Mouse (Mus musculus): Measurements from ENCODE around the gene Kras.

Kras gene

DNA sequence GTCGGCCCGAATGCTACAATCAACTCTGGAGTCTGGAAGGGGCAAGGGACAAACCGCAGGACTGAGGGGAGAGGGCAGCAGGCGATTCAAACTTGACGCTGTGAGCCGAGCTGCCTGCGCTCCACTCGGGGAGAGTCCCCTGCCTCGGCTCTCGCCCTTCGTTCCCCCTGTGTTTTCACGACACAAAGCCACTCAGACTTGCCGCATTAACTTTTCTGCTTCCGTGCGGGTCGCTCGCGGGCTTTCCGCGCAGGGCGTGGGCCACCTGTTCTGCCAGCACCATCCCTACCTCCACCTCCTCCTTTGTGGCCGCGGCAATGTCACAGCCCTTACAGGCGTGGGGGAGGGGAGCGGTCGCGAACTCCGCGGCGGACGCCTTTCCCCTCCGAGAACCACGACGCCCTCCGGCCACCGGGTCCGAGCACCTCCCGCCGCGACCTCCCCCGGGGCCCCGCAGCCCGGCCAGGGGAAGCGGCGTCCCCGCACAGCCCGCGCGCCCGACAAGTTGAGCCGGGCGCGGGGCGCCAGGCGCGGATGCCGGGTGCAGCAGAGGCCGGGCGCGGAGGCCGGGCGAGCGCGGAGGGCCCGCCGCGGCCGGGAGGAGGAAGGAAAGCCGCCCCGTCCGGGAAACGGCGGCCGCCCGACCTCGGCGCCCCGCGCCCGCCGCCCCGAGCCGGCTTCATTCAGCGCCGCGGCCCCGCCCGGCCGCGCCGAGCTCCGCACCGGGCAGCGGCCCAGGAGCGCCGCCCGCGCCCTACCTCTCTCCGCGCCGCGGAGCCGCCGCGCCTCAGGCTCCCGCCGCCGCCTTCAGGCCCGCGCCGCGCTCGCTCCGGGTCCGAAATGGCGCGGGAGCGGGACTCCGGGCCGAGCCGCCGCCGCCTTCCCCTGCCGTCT, 501 bp downstream of the Kras start:
- peak; percentile 53 for DNase-seq

DNA sequence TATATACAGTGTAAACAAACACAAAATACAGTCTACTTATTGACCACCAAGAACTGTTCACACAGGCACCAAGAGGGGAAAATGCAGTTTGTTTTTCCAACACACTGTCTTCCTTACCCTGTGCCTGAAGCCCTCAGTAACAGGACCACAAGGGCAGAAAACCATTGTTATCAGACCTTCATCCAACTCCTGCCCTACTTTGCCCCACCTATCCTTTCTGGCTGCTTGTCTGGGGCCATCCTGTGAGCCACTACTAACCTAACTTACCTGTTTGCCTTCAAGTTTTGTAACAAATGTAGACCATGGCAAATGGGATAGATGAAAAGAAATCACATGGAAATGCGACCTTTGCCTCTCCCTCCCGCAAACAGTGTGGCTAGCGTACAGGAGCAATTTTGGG, 2.2 kb downstream of the Kras start:
- no peak for DNase-seq

DNA sequence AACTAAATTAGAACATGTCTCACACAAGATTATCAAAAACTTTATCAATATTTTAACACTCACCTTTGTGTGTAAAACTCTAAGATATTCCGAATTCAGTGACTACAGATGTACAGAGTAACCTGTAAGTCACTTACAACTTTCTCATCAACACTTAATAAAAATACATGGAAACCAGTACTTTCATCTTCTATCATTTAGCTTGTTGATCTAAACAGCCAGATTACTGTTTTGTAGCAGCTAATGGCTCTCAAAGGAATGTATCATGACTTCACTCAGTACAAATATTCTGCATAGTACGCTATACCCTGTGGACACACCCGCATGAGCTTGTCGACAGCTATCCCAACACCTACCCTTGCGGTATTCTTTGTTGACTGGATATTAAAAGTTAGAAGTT, 3.2 kb downstream of the Kras start:
- no peak for DNase-seq

DNA sequence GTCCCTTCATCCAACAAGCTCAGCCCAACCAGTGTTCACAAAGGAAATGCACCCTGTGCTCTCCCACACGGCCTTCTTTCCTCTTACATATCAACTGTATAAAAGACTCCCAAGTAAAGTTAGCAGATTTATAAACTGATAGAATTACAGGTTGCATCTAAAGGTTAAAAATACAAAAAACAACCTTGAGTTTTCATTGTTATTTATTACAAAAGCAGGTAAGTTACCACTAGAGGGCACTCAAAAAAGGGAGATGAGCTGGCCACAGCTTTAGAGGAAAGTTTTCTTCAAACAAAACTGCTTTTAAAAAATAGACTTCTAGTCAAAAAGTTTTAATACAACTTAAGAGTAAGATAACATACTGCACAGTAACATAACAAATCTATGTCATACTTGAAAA, 7.5 kb downstream of the Kras start:
- peak; percentile 38 for DNase-seq

DNA sequence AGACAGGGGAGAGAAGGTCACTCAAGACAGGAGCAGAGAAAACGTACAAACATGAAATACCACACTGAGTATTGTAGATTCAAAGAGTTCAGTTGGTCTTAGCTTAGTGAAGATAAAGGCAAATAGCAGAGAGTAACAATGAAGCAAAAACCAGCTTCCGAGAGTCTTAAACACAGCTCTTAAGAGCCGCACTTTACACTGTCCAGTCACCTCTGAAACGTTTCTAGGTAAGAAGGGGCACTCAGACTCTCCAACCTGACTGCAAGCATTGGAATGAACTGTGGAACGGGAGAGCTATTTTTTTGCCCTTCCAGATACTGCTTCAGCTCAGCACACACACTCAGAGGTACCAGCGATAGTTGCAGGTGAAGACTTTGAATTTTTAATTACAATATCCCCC, 9.8 kb downstream of the Kras start:
- no peak for DNase-seq

DNA sequence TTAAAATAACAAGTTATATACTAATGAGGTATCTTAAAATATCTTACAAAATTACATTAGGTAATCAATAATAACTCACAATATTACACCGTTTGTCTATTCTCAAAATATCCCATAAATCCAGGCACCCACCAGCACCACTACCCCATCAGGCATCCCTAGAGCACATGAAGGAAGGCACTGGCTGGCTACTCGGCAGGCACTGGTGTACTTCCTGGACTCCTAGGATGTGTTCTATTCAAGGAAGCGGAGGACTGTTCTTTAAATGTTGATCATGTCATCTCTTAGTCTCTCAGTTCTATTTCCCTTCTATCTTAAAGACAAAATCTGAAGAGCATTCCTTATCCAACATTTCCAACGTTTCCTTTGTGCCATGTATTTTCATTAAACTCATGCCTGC, 12.9 kb downstream of the Kras start:
- no peak for DNase-seq

DNA sequence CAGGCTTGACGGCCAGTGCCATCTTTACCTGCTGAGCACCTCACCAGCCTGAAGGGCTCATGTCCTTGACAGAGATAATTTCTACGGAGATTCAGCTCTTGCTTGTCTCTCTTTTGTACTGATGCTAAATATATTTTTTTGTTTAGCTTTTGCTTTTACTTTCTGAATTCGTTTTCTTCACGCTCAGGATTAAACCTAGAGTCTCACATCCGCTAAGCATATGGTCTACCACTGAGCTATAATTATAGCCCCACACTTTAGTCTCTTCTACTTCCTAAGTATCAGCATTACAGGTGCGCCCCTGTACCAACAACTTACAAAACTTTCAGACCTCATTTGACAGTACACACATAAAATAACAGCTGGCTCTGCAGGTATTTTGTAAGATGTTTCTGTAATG, 14.7 kb downstream of the Kras start:
- no peak for DNase-seq

DNA sequence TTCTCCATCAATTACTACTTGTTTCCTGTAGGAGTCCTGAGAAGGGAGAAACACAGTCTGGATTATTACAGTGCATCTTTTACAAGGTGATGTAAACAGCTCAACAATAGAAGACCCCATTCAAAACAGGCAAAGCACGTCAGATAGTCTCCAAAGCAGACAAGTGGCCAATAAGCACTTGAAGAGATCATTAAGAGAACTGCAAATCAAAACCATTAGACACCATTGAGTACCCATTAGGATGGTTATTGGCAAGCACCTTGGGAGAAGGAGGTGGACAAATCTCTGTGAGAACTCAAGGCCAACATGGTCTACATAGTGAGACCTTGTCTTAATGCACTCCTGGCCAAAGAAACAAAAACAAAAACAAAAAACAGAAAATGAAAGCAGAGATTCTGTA, 15.6 kb downstream of the Kras start:
- no peak for DNase-seq

DNA sequence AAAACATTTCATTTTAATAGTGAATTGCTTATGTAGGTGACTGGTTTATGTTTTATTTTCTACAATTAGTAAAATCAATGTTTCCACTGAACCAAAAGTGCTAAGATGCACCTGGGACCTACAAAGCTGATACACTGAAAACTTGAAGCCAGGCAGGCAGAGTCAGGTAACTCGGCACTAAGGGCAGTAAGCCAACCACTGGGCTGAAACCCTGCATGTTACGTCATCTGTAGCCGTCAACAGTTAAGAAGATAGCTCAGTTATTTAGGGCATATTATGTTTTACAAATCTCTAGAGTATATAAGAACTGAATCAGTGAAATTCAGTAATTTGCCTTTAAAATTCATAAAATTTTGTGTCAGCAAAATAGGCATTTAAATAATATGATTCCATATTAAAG, 23.7 kb downstream of the Kras start:
- DNase-seq: no peak

DNA sequence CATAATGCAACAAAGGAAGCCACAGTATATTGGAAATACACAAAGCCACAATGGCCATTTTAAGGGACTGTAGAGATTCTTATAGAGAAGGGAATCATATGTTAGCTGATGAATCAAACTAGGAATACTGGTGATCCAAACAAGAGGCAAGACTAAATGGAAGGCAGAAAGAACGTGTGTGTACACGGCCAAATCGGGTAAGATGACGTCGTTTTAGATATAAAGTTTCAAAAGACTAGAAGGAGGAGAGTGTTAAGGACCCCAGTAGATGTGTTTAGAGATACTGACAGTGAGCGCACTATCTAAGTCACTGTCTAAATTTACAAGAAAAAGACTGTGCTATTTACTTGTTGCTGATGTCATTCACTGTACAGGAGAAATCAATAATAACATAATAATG, 25.8 kb downstream of the Kras start:
- DNase-seq: no peak

DNA sequence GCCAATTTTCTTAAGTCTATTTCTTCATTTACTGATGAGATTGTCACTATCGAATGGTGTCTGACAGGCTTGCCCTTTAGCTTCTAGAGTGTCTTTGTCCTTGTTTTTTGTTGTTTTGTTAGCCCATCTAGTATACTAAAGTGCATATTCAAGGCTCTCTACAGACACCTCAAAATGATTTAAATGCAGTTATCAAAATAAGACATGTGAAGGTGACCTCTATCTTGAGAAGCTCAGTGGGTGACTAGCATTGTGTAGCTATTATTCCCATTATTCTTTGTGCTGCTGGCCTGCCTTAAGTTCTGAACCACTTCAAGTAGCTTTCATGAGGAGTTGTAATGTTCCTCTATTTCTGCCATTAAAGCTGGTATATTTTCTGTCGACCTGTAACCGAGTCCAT, 34.2 kb downstream of the Kras start:
- no peak for DNase-seq

DNA sequence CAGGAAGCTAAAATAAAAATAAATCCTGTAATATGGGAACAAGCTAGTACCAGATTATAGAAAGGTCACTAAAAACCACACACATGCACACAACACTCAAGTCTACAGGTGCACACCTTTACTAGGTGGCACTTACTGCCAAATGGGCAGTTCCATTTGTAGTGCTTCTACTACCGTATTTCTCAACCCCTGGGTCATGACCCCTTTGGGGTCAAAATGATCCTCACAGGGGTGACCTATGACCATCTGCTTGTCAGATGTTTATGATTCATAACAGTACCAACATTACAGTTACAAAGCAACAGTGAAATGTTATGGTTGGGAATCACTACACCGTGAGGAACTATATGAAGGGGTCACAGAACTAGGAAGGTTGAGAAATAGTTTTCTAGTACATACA, 36.1 kb downstream of the Kras start:
- DNase-seq: peak; percentile 7

DNA sequence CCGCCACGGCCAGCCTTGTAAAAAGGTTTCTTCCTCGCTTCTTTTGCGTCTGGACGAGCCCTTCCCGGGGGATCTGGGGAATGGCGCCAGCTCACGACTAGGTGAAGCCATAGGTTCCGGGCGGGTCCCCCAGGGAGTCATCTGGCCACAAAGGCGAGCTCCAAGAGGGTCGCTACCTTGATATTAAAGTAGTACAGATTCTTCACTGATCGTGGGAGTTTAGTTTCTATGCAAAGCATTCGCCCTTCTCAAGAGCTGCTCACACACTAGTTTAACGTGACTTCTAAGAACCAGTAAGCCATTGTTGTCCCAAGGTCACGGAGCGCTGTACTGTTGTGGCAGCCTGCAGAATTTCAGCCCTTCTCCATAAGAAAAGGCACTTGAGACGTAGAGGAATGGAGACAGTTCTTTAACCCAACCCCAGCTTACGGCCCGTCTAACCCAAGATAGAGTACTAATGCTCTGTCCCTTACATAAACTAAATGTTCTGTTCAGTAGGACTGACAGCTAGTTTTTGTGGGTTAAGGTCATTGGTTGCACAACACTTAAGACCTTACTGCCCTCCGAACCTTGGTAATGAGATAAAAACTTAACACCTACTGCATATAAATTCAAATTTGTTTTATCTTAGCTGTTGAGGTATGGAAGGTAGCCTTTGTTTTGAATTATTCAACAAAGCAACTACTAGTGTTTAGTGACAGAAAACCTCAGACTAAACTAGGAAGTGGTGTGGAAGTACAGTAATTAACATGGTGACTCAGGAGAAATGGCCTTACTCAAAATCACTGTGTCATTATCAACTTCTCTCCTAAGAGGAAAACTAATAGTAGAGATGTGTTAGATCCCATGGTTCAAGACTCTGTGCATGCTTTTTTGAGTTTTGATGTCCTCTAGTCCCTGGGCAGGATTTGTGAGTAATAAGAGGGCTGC, 38.4 kb downstream of the Kras start:
- DNase-seq: peak; percentile 52

DNA sequence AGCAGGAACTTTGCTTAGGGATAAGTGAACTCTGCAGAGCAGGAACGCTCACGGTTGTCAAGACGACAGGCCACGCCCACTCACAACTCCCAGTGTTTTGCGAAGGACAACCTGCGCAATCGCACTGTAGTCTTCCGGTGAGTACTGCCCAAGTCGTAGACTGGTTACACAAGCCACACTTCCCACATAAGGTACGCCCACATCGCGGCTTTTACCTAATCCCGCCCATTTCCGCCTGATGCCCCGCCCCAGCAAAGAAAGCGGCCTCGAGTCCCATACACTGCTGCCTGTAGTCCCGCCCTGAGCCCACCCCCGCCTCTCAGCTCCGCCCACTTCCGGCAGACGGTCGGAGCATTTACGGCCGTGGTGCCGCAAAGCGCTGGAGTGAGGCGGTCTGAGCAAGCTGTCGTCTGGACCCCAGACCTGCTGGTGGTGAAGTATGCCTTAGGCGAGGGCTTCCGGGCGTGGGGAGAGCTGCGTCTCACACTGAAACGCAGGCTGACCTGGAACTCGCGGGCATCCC, 39.2 kb downstream of the Kras start, which contains the start of the genes Casc1 and Etfrf1:
Gene Casc1, minus strand, starts transcription at position 190 of the 523 bp plus-strand sequence.
Gene Etfrf1, plus strand, starts transcription at position 319 of the 523 bp plus-strand sequence.
- DNase-seq: peak; percentile 100

DNA sequence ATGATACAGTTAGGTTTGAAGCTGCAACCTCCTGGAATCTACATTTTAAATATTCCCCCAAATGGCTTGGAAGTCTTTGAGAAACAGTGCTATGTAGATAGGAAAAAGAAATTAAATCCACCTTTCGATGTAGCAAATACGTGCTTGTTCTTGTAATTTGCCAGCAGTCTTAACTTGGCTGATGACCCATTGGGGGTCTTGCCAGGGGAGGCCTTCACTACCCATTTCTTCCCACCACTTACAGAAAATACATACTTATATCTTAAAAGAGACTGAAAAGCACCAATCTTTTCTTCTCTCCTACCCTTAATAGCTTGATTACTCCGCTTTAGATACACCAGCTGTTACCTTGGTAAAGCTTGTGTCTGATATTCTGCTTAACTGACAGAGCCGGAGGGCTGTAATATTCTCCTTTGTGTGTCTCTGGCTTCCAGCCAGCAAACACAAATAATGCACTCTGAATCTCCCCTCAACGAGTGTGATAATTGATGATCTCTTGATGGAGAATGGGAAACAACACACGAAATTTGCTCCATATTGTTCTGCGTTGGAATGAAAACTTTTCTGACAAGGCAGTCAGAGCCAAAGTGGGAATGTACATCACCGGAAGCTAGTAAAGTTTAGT, 39.9 kb downstream of the Kras start:
- DNase-seq: peak; percentile 46

DNA sequence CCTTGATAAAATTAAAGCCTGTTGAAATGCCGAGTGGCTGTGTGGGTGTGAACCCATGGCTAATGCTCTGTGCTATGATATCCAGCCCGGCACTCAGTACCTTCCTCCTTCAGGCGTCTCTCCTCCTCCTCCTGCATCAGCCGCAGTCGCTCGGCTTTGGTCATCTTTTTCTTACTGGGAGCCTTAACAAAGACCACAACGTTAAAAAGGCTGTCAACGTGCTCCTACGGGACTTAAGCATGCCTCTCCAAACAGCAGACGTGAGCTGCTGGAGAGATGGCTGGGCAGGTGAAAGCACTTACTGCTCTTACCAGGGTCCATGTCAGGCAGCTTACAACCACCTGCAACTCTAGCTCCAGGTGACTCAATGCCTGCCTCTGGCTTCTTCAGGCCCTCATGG, 44.9 kb downstream of the Kras start:
- DNase-seq: no peak

DNA sequence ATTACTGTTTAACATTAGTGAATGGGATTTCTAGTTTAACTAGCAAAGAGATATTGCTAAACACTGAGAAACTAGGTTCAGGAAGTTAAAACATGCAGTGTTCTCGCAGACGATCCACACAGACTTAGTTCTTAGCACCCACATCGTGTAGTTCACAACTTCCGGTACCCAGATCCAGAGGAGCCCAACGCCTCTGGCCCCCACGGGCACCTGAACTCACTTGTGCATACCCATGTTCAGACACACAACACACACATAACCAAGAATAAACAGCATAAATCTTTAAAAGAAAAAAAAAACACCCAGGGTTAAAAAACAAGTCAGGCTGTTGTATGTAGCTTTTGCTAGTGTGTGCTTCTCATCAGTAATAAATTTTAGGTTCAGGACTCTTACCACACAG, 45.6 kb downstream of the Kras start:
- DNase-seq: no peak

DNA sequence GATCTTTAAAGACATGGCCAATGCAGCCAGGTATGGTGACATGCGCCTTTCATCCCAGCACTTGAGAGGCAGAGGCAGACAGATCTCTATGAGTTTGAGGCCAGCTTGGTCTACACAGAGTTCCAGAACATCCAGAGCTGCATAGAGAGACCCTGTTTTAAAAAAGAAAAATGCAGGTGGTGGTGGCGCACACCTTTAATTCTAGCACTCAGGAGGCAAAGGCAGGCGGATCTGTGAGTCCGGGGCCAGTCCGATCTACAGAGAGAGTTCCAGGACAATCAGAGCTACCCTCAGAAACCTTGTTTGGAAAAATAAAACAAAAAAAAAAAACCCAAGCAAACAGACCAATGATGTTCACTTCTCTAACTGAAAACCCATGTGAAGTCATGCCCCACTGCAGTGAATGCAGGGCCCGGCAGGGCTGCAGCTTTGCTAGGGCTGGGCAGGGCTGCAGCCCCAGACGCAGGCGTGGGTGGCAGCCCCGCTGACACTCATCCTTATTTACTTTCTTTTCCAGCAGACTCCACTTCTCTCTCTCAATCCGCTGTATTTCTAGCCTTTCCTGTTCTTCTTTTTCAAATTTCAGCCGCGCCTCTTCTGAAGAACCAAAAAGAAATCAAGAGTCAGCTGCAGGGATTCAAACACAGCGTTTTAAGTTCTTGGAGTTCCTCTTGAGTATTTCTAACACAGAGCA, 47.5 kb downstream of the Kras start:
- no peak for DNase-seq

DNA sequence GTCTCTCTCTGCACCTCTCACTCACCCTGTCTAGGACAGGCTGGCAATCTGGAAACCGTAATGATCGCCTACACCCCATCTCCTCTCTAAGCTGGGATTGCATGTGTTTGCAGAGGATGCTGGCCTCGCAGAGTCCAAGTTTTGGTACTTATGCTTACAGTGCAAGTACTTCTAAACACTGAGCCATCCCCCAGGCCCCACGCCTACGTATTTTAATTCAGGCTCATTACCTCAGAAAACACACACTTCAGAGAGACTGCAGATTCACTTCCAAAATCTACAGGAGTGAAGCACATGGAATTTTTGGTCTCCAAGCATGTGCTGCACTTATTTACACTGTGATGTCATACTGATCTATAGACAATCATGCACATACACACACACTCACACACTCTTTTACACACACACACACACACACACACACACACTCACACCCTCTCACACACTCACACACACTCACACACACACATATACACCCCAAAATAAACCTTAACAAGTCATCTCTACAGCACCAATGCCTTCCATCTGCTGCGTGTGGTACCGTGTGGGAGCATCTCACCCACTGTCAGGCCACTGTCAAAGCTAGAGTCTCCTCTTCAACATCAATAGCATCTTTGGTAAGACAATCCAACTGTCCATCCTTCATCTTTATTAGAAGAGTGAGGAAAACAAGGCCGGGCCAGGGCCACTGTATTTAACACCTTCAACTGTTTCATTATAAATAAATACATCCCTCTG, 51.9 kb downstream of the Kras start:
- no peak for DNase-seq

DNA sequence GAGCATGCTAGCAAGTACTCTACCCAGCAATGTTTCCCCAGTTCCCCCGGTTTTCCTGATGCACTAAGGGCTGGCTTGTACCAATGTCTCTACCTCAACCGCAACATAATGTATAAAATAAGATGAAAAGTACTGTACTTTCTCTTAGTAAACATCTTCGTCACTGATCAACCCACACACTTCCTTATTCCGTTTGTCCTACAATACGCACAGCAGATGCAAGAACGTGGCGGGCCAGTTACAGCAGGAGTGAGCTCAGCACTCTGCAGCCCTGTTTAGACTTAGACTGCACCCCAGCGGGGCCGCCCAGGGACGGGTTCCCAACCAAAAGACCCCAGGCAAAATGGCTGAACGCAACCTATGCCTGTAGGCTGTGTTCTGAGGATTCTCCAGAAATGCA, 56.6 kb downstream of the Kras start:
- DNase-seq: no peak

DNA sequence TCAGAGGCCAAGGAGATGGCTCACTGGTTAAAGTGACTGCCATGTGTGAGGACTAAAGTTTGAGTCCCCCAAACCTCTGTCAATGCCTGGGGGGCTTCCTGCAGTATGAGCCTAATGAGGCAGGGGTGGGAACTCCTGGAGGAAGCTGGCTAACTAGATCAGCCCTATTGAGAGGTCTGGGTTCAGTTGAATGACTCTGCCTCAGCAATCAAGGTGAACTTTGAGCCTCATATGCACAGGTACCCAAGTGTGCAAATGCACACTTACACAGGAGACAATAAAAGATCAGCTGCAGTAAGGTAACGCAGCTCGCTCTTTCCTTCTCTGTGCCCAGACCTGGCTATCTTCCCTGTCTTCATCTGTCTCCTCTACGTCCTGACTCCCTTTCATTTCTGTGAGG, 57.0 kb downstream of the Kras start:
- DNase-seq: no peak

All from kidney, adult 9 months (tissue).